Mouse (Mus musculus) adrenal gland, adult 10 weeks (tissue): ENCODE data around the gene Itgb6. TPM values are rescaled to one million over a fixed set of nuclear protein-coding genes. Genes with fewer than 3 reads are reported as not detected.

Experiments
- polyA plus RNA-seq: library from polyadenylated mRNA; stranded (reverse); fragments of 350-450 nt; fragmentation: Illumina TruSeq; extraction: RNeasy Lipid Tissue Mini Kit (QIAGEN cat#74804); gene quantifications from one replicate; pipeline ENCODE4 v1.2.3, GENCODE M21; 2014; ENCODE audit warnings: low read depth, low replicate concordance

Gene Itgb6
- not detected for polyA plus RNA-seq

GRCm38 (mm10) chr2:60722514-60722913 lies at the start of gene Itgb6:
TSS of gene Itgb6 (minus strand) at chr2:60722643.

GRCm38 (mm10) chr2:60552902-60553682 lies 169.4 kb downstream of the Itgb6 start, which contains the start of gene Pla2r1:
TSS of gene Pla2r1 (minus strand) at chr2:60553308.

Other genes with a start within 250 kb of the Itgb6 start
- 5.9 TPM for gene Pla2r1, start 169.3 kb downstream of the Itgb6 start, polyA plus RNA-seq
- 96.7 TPM for gene Rbms1, start 240.5 kb upstream of the Itgb6 start, polyA plus RNA-seq